Mouse (Mus musculus) CD4-positive, CD25-positive, alpha-beta regulatory T cell, adult 9 weeks (primary cell): ENCODE results near the gene Eif3a. TPM values are rescaled to one million over a fixed set of nuclear protein-coding genes. Genes with fewer than 3 reads are reported as not detected.

Experiments
- polyA plus RNA-seq: library from polyadenylated mRNA; unstranded; fragments of 100-300 nt; shearing (Covaris generic); gene quantifications from one replicate; pipeline ENCODE4 v1.2.1, GENCODE M21; 2017

The Eif3a gene
- 143 TPM for polyA plus RNA-seq

GRCm38 (mm10) chr19:60790551-60791161 is at the start of gene Eif3a:
Eif3a (minus strand) TSS chr19:60790658.

GRCm38 (mm10) chr19:60811098-60812035 is 20.9 kb upstream of the Eif3a start, which contains the start of gene Fam45a:
Fam45a (plus strand) TSS chr19:60811585.

GRCm38 (mm10) chr19:60755438-60756191 is 34.8 kb downstream of the Eif3a start, which contains the start of gene Nanos1:
Nanos1 (plus strand) TSS chr19:60755987.

Other genes with a start within 250 kb of the Eif3a start
- 14.2 TPM for gene Cacul1, start 209.6 kb downstream of the Eif3a start, polyA plus RNA-seq
- gene Nanos1, start 34.7 kb downstream of the Eif3a start, polyA plus RNA-seq, result 0.55 TPM
- gene Fam45a, start 20.9 kb upstream of the Eif3a start, polyA plus RNA-seq, result 53.7 TPM
- gene Sfxn4, start 70.8 kb upstream of the Eif3a start, polyA plus RNA-seq, result 4.3 TPM
- gene Prdx3, start 83.9 kb upstream of the Eif3a start, polyA plus RNA-seq, result 120 TPM
- gene Grk5, start 99.1 kb upstream of the Eif3a start, polyA plus RNA-seq, result 2.5 TPM